Mouse (Mus musculus) CD4-positive, CD25-positive, alpha-beta regulatory T cell, adult 4 months (primary cell): ENCODE data around the gene Plaur. TPM values are rescaled to one million over a fixed set of nuclear protein-coding genes. Genes with fewer than 3 reads are reported as not detected.
"Not testable (repeated sequence)": the region's sequence is repeated elsewhere in the genome, so short reads cannot be mapped to it uniquely, and the experiment has no call there.

ENCODE experiments used
- ATAC-seq: one replicate; pipeline ENCODE4 v1.8.0; 2017
- polyA plus RNA-seq, 2 experiments: library from polyadenylated mRNA; unstranded; fragments of 100-300 nt; shearing (Covaris generic); gene quantifications; one replicate each; pipeline ENCODE4 v1.2.1; 2017

Plaur gene
- polyA plus RNA-seq, 2 experiments from 2014 or later = 0.66 to 5.8 TPM

- no peak for ATAC-seq
Measured at GRCm38 (mm10) chr7:24480121-24480941, 18.0 kb downstream of the Plaur start.

GRCm38 (mm10) chr7:24480986-24481473 is 18.7 kb downstream of the Plaur start:
- ATAC-seq = no peak

GRCm38 (mm10) chr7:24481474-24482207 is 19.4 kb downstream of the Plaur start, which contains the start of gene Cadm4:
Gene Cadm4 (plus strand): TSS chr7:24482023.
- ATAC-seq = peak; percentile 91

- ATAC-seq = no peak
Measured at GRCm38 (mm10) chr7:24482208-24483020, 20.1 kb downstream of the Plaur start.

- ATAC-seq = not testable (repeated sequence)
Measured at GRCm38 (mm10) chr7:24483291-24483690, 21.0 kb downstream of the Plaur start.

- ATAC-seq = no peak
Measured at GRCm38 (mm10) chr7:24485481-24485880, 23.2 kb downstream of the Plaur start.

GRCm38 (mm10) chr7:24486654-24487130 is 24.4 kb downstream of the Plaur start:
- ATAC-seq = no peak

- ATAC-seq = no peak
Measured at GRCm38 (mm10) chr7:24487403-24487802, 25.1 kb downstream of the Plaur start.

GRCm38 (mm10) chr7:24488303-24488702 is 26.0 kb downstream of the Plaur start:
- no peak for ATAC-seq

GRCm38 (mm10) chr7:24499856-24500577 is 37.7 kb downstream of the Plaur start:
- ATAC-seq = no peak

- ATAC-seq = no peak
Measured at GRCm38 (mm10) chr7:24500929-24501328, 38.6 kb downstream of the Plaur start.

- ATAC-seq = no peak
Measured at GRCm38 (mm10) chr7:24501492-24501891, 39.2 kb downstream of the Plaur start.

GRCm38 (mm10) chr7:24504004-24504403 is 41.7 kb downstream of the Plaur start:
- no peak for ATAC-seq

- ATAC-seq = no peak
Measured at GRCm38 (mm10) chr7:24504868-24505267, 42.6 kb downstream of the Plaur start.

GRCm38 (mm10) chr7:24505447-24506064 is 43.3 kb downstream of the Plaur start:
- no peak for ATAC-seq

- ATAC-seq = no peak
Measured at GRCm38 (mm10) chr7:24506065-24506459, 43.8 kb downstream of the Plaur start.

- no peak for ATAC-seq
Measured at GRCm38 (mm10) chr7:24506476-24506837, 44.2 kb downstream of the Plaur start.

- ATAC-seq = peak; percentile 58
Measured at GRCm38 (mm10) chr7:24506838-24507725, 44.8 kb downstream of the Plaur start, which contains the start of gene Zfp428. Gene Zfp428 (plus strand): TSS chr7:24507006.

GRCm38 (mm10) chr7:24507726-24508114 is 45.4 kb downstream of the Plaur start:
- no peak for ATAC-seq

GRCm38 (mm10) chr7:24512355-24512754 is 50.1 kb downstream of the Plaur start, which contains the start of gene AC161166.1:
Gene AC161166.1 (minus strand): TSS chr7:24512455.
- ATAC-seq = no peak
